Mouse (Mus musculus): Measurements from ENCODE around the gene Gm5767. TPM values are rescaled to one million over a fixed set of nuclear protein-coding genes. Genes with fewer than 3 reads are reported as not detected.

Gene Gm5767
- polyA plus RNA-seq, 1 experiment from 2014 or later, result not detected

DNA sequence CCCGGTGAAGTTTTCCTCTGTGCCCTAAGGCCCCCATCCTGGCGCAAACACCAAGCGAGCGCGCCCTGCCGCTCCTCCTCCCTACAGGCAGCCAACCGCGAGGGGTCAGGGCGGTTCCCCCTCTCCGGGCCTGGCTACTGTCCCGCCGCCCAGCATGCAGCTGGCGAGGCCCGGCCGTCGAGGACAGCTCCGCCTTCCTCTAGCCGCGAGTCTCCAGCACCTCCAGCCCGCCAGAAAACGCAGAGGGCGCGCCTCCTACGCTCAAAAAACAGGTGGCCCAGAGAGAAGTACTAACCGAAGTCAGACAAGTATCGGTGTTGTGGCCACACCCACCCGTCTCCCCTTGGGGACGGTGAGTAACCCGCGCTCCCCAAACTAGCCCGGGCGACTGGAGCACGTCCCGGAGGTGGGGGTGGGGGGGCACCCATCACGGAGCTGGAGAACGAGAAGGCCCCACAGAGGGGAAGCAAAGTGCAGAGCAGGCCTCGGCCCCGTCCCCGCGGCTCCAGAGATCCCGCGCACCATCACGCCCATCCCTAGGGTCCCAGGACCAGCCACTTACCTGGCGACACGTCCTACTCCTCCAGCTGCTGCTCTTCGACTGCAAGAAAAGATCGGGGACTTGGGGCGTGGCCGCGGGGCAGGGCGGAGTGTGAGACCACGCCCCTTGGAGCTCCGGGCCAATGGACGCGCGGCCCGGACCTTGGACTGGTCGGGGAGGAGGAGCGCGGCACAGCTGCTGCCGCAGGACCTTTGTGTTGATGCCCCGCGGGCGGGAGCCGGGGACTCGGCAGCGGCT, 8.8 kb upstream of the Gm5767 start, which contains the start of gene Carhsp1:
Gene Carhsp1, minus strand, starts transcription at position 605 of the 799 bp plus-strand sequence.
- peak within 1 kb of the TSS; percentile 88 for H3K4me2 ChIP-seq
- WGBS, result under 1% methylated on average over 67 of the region's 67 CpGs
- ATAC-seq (ENCODE audit: low FRiP score), result peak; percentile 93

DNA sequence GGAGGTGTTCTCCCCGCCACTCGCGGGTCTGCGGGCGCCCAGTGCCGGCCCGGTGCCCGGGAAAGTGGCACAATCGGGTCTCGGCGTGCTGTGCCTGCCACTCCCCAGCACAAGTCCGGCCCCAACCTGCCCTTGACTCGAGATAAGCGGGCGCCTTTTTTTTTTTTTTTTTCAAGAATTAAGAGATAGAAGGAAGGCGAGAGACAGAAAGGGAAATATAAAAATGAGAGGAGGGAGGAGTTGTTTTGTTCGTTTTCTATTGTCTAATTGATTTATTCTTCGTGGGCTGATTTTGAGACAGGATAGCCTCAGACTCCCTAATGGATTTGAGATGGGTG, 8.3 kb upstream of the Gm5767 start:
- Histone ChIP-seq H3K4me1 (peaks cover 49% of the 10 kb centered on the region), H3K4me2 (peak overlapping the region; percentile 88), H3K9me3 (replicated peaks) (no peaks in the 10 kb centered on the region), H3K4me3 (replicated peaks) (peak overlapping the region; percentile 93), H3K36me3 (no peaks in the 10 kb centered on the region), H3K27ac (replicated peaks) (peak overlapping the region; percentile 81), H3K27me3 (replicated peaks) (no peaks in the 10 kb centered on the region), H3K9ac (replicated peaks) (peak overlapping the region; percentile 80)
- ATAC-seq (ENCODE audit: low FRiP score), result no peak
- under 1% methylated on average over 18 of the region's 18 CpGs for WGBS

More for the DNA sequence above, 8.8 kb upstream of the Gm5767 start, which contains the start of gene Carhsp1:
- H3K27me3 ChIP-seq (replicated peaks), result no peaks in the 10 kb centered on the region
- peak within 1 kb of the TSS; percentile 80 for H3K9ac ChIP-seq (replicated peaks)
- peak within 1 kb of the TSS; percentile 93 for H3K4me3 ChIP-seq (replicated peaks)
- peak within 1 kb of the TSS; percentile 81 for H3K27ac ChIP-seq (replicated peaks)
- H3K9me3 ChIP-seq (replicated peaks), result no peaks in the 10 kb centered on the region
- H3K4me1 ChIP-seq, result peaks cover 55% of the 10 kb centered on the region
- no peaks in the 10 kb centered on the region for H3K36me3 ChIP-seq

- peaks cover 44% of the 10 kb centered on the region for H3K4me1 ChIP-seq
- no peaks in the 10 kb centered on the region for H3K9me3 ChIP-seq (replicated peaks)
- H3K4me3 ChIP-seq (replicated peaks), result peak overlapping the region; percentile 93
- no peaks in the 10 kb centered on the region for H3K36me3 ChIP-seq
- no peaks in the 10 kb centered on the region for H3K27me3 ChIP-seq (replicated peaks)
- 0 out of 2 replicates have a peak overlapping the region, but pooled peaks have one; percentile 81 for H3K27ac ChIP-seq (replicated peaks)
- H3K9ac ChIP-seq (replicated peaks), result 0 out of 2 replicates have a peak overlapping the region, but pooled peaks have one; percentile 80
- peak overlapping the region; percentile 88 for H3K4me2 ChIP-seq
- no peak for ATAC-seq (ENCODE audit: low FRiP score)
These were observed 7.8 kb upstream of the Gm5767 start for GRCm38 (mm10) chr16:8672811-8673210.

- Histone ChIP-seq H3K4me3 (replicated peaks) (no peak overlapping the region), H3K9ac (replicated peaks) (no peak overlapping the region), H3K27ac (replicated peaks) (no peak overlapping the region), H3K36me3 (no peaks in the 10 kb centered on the region), H3K9me3 (replicated peaks) (no peaks in the 10 kb centered on the region), H3K27me3 (replicated peaks) (no peaks in the 10 kb centered on the region), H3K4me2 (no peak overlapping the region), H3K4me1 (peaks cover 39% of the 10 kb centered on the region)
- ATAC-seq (ENCODE audit: low FRiP score), result no peak
- WGBS, result 72% methylated on average over 6 of the region's 6 CpGs
These were observed 7.2 kb upstream of the Gm5767 start for GRCm38 (mm10) chr16:8673343-8673742.

GRCm38 (mm10) chr16:8674165-8674564, 6.4 kb upstream of the Gm5767 start:
- ATAC-seq (ENCODE audit: low FRiP score), result no peak
- Histone ChIP-seq H3K4me2 (peak overlapping the region; percentile 19; the same call in 1 of the 2 replicates), H3K27me3 (replicated peaks) (no peaks in the 10 kb centered on the region), H3K36me3 (no peaks in the 10 kb centered on the region), H3K9me3 (replicated peaks) (no peaks in the 10 kb centered on the region), H3K9ac (replicated peaks) (no peak overlapping the region), H3K4me1 (peaks cover 30% of the 10 kb centered on the region), H3K4me3 (replicated peaks) (no peak overlapping the region), H3K27ac (replicated peaks) (no peak overlapping the region)
- 5% methylated on average over 8 of the region's 8 CpGs for WGBS

- ATAC-seq (ENCODE audit: low FRiP score), result no peak
- no peaks in the 10 kb centered on the region for H3K36me3 ChIP-seq
- H3K4me1 ChIP-seq, result peaks cover 16% of the 10 kb centered on the region
- H3K4me2 ChIP-seq, result no peak overlapping the region
- no peak overlapping the region for H3K27ac ChIP-seq (replicated peaks)
- no peak overlapping the region for H3K9ac ChIP-seq (replicated peaks)
- H3K9me3 ChIP-seq (replicated peaks), result no peaks in the 10 kb centered on the region
- H3K27me3 ChIP-seq (replicated peaks), result no peaks in the 10 kb centered on the region
- no peak overlapping the region for H3K4me3 ChIP-seq (replicated peaks)
- WGBS, result 89% methylated on average over 8 of the region's 8 CpGs
These were observed 5.0 kb upstream of the Gm5767 start for GRCm38 (mm10) chr16:8675559-8675958.

GRCm38 (mm10) chr16:8676228-8676627, 4.3 kb upstream of the Gm5767 start:
- Histone ChIP-seq H3K4me2 (no peak overlapping the region), H3K9me3 (replicated peaks) (no peaks in the 10 kb centered on the region), H3K27ac (replicated peaks) (no peak overlapping the region), H3K4me1 (peaks cover 10% of the 10 kb centered on the region), H3K36me3 (no peaks in the 10 kb centered on the region), H3K27me3 (replicated peaks) (no peaks in the 10 kb centered on the region), H3K4me3 (replicated peaks) (no peak overlapping the region), H3K9ac (replicated peaks) (no peak overlapping the region)
- ATAC-seq (ENCODE audit: low FRiP score), result no peak
- 79% methylated on average over 2 of the region's 2 CpGs for WGBS

DNA sequence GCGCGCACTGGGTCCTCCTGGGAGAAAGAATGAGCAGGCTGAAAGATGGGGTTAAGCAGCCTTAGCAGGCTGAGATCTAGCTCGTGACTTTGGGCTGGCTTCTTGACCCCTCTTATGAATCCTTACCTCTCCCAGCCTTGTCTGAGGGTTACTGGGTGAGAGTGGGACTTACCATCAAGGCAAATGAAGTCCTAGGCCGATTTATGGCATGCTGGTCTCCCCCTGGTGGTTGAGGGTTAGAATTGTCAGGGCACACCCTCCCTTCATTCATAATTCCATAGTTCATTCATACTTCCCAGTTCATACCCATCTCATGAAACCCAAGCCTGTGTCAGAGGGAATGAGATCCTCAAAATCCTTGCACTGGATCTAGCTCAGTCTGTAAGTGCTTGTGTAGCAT, 3.8 kb upstream of the Gm5767 start:
- ATAC-seq (ENCODE audit: low FRiP score), result no peak
- Histone ChIP-seq H3K36me3 (no peaks in the 10 kb centered on the region), H3K4me1 (peaks cover 7% of the 10 kb centered on the region), H3K4me3 (replicated peaks) (no peak overlapping the region), H3K4me2 (no peak overlapping the region), H3K27me3 (replicated peaks) (no peaks in the 10 kb centered on the region), H3K27ac (replicated peaks) (no peak overlapping the region), H3K9ac (replicated peaks) (no peak overlapping the region), H3K9me3 (replicated peaks) (no peaks in the 10 kb centered on the region)
- 55% methylated on average over 4 of the region's 4 CpGs for WGBS

GRCm38 (mm10) chr16:8678035-8678434, 2.5 kb upstream of the Gm5767 start:
- no peaks in the 10 kb centered on the region for H3K36me3 ChIP-seq
- ATAC-seq (ENCODE audit: low FRiP score), result no peak
- no peaks in the 10 kb centered on the region for H3K27me3 ChIP-seq (replicated peaks)

GRCm38 (mm10) chr16:8678676-8679075, 1.9 kb upstream of the Gm5767 start:
- Histone ChIP-seq H3K4me2 (no peak overlapping the region), H3K27me3 (replicated peaks) (no peaks in the 10 kb centered on the region), H3K36me3 (no peaks in the 10 kb centered on the region), H3K27ac (replicated peaks) (no peak overlapping the region), H3K4me1 (no peaks in the 10 kb centered on the region; the same call in 1 of the 2 replicates), H3K9me3 (replicated peaks) (no peaks in the 10 kb centered on the region), H3K9ac (replicated peaks) (no peak overlapping the region), H3K4me3 (replicated peaks) (no peak overlapping the region)
- WGBS, result 78% methylated on average over 4 of the region's 4 CpGs
- ATAC-seq (ENCODE audit: low FRiP score), result no peak

More at GRCm38 (mm10) chr16:8678035-8678434, 2.5 kb upstream of the Gm5767 start:
- H3K4me3 ChIP-seq (replicated peaks), result no peak overlapping the region
- no peak overlapping the region for H3K4me2 ChIP-seq
- no peak overlapping the region for H3K9ac ChIP-seq (replicated peaks)
- 50% methylated on average over 5 of the region's 5 CpGs for WGBS
- no peaks in the 10 kb centered on the region for H3K9me3 ChIP-seq (replicated peaks)
- no peak overlapping the region for H3K27ac ChIP-seq (replicated peaks)
- H3K4me1 ChIP-seq, result no peaks in the 10 kb centered on the region; the same call in 1 of the 2 replicates

GRCm38 (mm10) chr16:8679780-8680179, 790 bp upstream of the Gm5767 start:
- H3K27me3 ChIP-seq (replicated peaks), result no peaks in the 10 kb centered on the region
- no peaks in the 10 kb centered on the region for H3K36me3 ChIP-seq
- no peak overlapping the region for H3K4me2 ChIP-seq
- no peaks in the 10 kb centered on the region for H3K4me1 ChIP-seq
- no peaks in the 10 kb centered on the region for H3K9me3 ChIP-seq (replicated peaks)
- no peak overlapping the region for H3K9ac ChIP-seq (replicated peaks)
- no peak for ATAC-seq (ENCODE audit: low FRiP score)
- no peak overlapping the region for H3K4me3 ChIP-seq (replicated peaks)
- 90% methylated on average over 3 of the region's 3 CpGs for WGBS
- H3K27ac ChIP-seq (replicated peaks), result no peak overlapping the region

GRCm38 (mm10) chr16:8685087-8685486, 4.5 kb downstream of the Gm5767 start:
- no peak overlapping the region for H3K4me3 ChIP-seq (replicated peaks)
- no peak overlapping the region for H3K4me2 ChIP-seq
- peaks cover 20% of the 10 kb centered on the region for H3K36me3 ChIP-seq
- no peak for ATAC-seq (ENCODE audit: low FRiP score)
- H3K9ac ChIP-seq (replicated peaks), result no peak overlapping the region
- no peaks in the 10 kb centered on the region for H3K9me3 ChIP-seq (replicated peaks)
- 76% methylated on average over 4 of the region's 4 CpGs for WGBS
- no peak overlapping the region for H3K27ac ChIP-seq (replicated peaks)
- no peaks in the 10 kb centered on the region for H3K27me3 ChIP-seq (replicated peaks)
- no peaks in the 10 kb centered on the region; the same call in 1 of the 2 replicates for H3K4me1 ChIP-seq

All from neural tube, embryonic 15.5 days (tissue).